Mouse (Mus musculus) small intestine, adult 2 months (tissue): ENCODE measurements around the gene Slc2a1.

Experiments used
- CTCF ChIP-seq: fragments of 200-500 bp; IDR thresholded peaks from 2 replicates; pipeline ENCODE4 v1.5.1; 2012; ENCODE audit warnings: low read depth, mild to moderate bottlenecking, control low read depth, inconsistent platforms, low read length, moderate library complexity, mixed read lengths; ENCODE audit not compliant: insufficient replicate concordance, insufficient read length; ENCODE audit errors: extremely low read depth
- POLR2A ChIP-seq: fragments of 200-500 bp; IDR thresholded peaks from 2 replicates; pipeline ENCODE4 v1.6.1; 2012; ENCODE audit warnings: low read depth, mild to moderate bottlenecking, control low read depth, inconsistent platforms, low read length, moderate library complexity

GRCm38 (mm10) chr4:119148741-119149140 lies 40.2 kb downstream of the Slc2a1 start:
- TF ChIP-seq POLR2A (no peak), CTCF (no peak)
